Mouse (Mus musculus) liver, adult (tissue): ENCODE measurements around the gene Esam.
A peak's percentile ranks its signal among the peaks of the same experiment; 100 is the strongest.

Experiments
- GATA4 ChIP-seq: IDR thresholded peaks from 2 replicates; pipeline ENCODE4 v1.6.1; 2014; ENCODE audit warnings: mild to moderate bottlenecking, low read length; ENCODE audit not compliant: insufficient replicate concordance

The Esam gene

DNA sequence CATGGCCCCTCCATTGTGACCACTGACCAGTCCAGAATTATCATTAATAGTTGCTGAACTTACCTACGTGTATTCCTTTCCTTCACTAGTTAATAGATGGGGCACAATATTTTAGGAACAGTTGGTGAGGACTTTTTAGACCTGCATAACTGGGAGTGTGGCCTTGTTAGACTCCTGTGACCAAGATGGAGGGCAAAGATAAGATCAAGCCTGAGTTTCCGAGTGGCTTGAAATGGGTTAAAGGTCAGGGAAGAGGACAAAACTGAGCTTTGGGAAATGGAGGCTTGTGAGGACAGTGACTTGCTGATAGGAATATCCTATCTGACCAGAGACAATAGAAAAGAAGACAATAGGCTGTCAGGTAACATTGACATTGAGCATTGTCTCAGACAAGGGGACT, 2.4 kb upstream of the Esam start:
- TF ChIP-seq GATA4: no peak

GRCm38 (mm10) chr9:37526443-37527395, 1.2 kb upstream of the Esam start:
- TF ChIP-seq GATA4: no peak

- peak; percentile 73; the same call in 1 of the 2 replicates for TF ChIP-seq GATA4
Observed at GRCm38 (mm10) chr9:37528225-37528970, 520 bp downstream of the Esam start.

- TF ChIP-seq GATA4: peak; percentile 98; the same call in 1 of the 2 replicates
Observed at GRCm38 (mm10) chr9:37530031-37530887, 2.4 kb downstream of the Esam start.

GRCm38 (mm10) chr9:37530888-37531705, 3.2 kb downstream of the Esam start:
- no peak for TF ChIP-seq GATA4

DNA sequence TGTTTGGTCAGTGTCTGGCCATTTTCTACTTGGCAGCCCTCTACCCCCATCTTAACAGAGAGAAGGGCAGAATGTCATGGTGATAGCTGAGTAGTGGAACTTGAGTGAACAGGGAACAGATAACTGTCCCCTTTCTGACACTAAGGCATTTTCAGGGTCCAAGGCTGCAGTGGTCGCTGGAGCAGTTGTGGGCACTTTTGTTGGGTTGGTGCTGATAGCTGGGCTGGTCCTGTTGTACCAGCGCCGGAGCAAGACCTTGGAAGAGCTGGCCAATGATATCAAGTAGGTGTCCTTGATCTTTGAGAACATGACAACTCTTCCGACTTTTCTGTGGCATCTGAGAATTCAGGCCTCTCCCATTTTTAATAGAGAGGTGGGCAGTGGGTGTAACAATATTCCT, 9.0 kb downstream of the Esam start:
- no peak for TF ChIP-seq GATA4

DNA sequence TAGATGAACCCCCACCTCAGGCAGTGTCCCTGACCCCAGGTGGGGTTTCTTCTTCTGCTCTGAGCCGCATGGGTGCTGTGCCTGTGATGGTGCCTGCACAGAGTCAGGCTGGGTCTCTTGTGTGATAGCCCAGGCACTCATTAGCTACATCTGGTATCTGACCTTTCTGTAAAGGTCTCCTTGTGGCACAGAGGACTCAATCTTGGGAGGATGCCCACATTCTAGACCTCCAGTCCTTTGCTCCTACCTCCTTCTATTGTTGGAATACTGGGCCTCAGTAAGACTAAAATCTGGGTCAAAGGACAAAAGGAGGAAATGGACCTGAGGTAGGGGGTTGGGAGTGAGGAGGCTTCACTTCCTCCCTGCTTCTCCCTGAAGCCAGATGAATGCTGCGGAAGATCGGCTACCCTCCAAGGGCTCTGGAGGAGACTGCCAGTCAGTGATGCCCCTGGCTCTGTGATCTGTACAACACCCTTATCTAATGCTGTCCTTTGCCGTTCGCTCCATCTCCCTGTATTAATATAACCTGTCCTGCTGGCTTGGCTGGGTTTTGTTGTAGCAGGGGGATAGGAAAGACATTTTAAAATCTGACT, 9.9 kb downstream of the Esam start:
- peak; percentile 8; the same call in 1 of the 2 replicates for TF ChIP-seq GATA4

- no peak for TF ChIP-seq GATA4
Observed at GRCm38 (mm10) chr9:37539170-37540025, 11.5 kb downstream of the Esam start, which contains the start of gene Vsig2. TSS of gene Vsig2 (plus strand) at chr9:37539255.

DNA sequence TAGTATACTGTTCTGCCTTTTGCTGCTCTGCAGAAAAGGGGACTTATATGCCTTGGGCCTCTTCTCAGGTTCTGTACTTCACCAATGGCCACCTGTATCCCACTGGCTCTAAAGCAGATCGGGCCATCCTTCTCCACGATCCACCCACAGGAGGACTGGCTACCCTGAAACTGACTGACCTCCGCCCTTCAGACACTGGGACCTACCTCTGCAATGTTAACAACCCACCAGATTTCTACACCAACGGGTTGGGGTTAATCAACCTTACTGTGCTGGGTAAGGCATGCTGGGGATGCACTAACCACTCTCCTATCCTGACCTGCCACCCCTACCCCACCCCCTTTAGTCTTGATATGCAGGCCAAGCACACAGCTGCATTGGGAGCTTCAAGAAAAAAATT, 12.3 kb downstream of the Esam start:
- no peak for TF ChIP-seq GATA4

- no peak for TF ChIP-seq GATA4
Observed at GRCm38 (mm10) chr9:37540701-37541575, 13.1 kb downstream of the Esam start.

DNA sequence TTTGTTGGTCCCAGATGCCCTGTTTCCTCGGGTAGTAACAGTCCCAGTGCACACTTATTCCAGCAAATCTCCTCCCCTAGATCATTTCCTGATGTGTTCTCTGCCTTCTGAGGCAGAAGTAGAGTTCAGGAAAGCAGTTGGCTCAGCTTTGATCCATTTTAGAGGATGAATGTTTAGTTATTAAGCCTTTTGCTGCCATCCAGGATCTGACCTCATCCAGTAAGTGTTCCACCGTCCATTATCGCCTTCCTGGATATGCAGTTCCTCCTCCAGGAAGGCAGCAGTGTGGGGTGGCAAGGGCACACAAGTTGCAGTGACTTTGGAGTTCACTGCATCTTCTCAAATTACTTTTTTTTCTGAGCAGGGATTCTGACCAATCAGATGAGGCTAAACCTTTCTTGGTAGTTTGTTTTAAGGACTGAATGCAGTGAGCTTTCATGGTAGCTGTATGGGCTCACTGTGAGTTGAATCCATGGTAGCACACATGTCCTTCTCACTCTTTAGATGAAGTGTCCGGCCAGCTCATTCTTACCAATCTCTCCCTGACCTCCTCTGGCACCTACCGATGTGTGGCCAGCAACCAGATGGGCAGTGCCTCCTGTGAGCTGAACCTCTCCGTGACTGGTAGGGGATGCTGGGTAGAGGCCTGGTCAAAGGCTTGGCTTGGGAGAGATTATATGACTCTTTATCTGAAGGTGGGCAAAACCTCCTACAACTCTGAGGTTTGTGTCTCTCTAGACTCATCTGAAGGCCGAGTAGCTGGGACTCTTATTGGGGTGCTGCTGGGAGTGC, 14.2 kb downstream of the Esam start:
- no peak for TF ChIP-seq GATA4
